Mouse (Mus musculus) brain, adult 2 months (tissue): ENCODE results near the gene Shisa7.
"Not testable (repeated sequence)": the region's sequence is repeated elsewhere in the genome, so short reads cannot be mapped to it uniquely, and the experiment has no call there.

Experiments used
- DNase-seq: peaks from one replicate; pipeline ENCODE4 v3.0.0; 2011; ENCODE audit warnings: low read depth, low spot score

Shisa7 gene

GRCm38 (mm10) chr7:4844245-4844916 is at the start of gene Shisa7:
Gene Shisa7 (minus strand): TSS chr7:4844696.
- DNase-seq, result no peak

GRCm38 (mm10) chr7:4886680-4887079 is 42.2 kb upstream of the Shisa7 start:
- DNase-seq, result no peak

- DNase-seq, result not testable (repeated sequence)
Observed at GRCm38 (mm10) chr7:4879036-4879435, 34.5 kb upstream of the Shisa7 start.

- DNase-seq, result no peak
Observed at GRCm38 (mm10) chr7:4878186-4878585, 33.7 kb upstream of the Shisa7 start.

DNA sequence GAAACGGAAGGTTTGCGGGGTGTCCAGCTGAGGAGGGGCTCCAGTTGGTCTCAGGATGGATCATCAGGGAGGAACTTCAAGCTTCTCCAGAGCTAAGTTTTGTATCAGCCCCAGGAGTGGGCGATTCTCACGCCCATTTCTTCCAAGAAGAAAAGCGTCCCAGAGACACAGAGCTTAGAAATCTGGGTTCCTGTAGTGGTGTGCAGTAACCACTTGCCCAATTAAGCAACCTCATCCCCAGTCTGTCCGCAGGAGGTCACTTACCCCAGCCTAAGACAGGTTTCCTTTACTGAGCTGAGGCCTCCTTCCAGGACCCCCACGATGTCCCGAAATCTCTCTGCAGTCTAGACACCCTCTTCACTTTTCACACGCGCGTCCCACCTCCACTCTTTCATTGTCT is 32.7 kb upstream of the Shisa7 start:
- no peak for DNase-seq

GRCm38 (mm10) chr7:4876753-4877221 is 32.3 kb upstream of the Shisa7 start, which contains the start of gene Isoc2a:
Gene Isoc2a (plus strand): TSS chr7:4877153.
- DNase-seq, result peak; percentile 99

GRCm38 (mm10) chr7:4870133-4870532 is 25.6 kb upstream of the Shisa7 start, which contains the start of gene Isoc2b:
Gene Isoc2b (minus strand): TSS chr7:4870258.
- DNase-seq, result no peak

DNA sequence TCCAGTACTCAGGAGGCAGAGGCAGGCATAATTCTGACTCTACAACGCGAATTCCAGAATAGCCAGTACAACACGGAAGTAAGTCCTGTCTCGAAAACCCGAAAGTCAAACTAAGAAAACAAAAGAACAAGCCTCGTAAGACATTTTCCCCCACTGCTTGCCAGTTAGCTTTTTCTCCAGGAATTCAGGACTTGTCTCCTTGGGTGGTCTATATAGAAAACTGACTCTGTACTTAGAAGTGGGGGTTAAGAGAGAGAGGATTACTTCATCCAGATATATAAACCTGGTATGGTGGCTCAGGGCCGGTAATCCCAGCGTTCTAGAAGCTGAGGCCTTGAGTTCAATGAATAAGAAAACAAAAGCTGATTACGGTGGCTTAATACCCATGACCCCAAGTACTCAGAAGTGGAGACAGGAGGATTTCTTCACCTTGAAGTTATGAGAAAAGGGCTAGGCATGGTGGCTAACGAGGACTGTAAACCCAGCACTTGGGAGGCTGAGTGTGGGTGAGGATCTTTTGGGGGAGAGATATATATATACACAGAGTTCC is 22.2 kb upstream of the Shisa7 start:
- peak; percentile 10 for DNase-seq

DNA sequence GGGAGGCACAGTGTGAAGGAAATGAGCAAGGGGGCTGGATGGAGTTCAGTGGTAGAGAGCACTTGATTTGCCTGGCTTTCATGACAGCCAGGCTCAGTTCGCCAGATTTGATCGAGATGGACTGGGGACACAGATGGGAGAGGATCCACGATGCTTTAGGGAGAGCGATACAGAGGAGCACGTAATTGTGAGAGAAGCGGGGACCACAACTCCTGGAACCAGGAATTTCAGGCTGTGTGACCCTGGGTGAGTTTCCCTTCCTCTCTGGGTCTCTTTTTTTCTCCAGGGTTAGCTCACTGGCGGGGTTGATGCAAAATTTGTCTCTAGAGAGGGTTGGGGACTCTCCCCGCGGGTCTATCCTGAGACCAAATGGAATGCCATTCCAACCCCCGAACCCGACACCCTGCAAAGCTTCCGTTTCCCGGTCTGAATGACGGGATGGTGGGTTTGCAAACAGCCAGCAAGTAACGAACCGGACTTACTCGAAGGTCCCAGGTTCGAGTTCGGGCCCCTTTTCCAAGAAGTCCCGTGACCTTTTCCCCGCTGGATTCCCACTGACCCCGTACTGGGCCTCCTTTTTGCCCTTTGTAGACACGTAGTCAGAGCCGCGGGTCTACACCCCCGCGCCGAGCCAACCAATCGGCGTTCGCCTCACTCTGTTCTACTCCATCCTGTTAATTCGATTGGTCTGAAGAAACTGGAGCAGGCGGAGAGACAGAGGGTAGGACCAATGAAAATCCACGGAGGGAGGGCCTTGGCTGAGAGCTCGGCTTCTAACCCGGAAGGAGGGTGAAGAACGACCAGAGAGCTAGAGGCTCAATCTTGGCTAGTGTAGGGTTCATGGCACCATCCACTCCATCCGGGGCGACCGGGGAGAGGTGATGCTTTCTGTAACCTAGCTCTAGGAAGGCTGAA is 21.3 kb upstream of the Shisa7 start:
- peak; percentile 99 for DNase-seq

DNA sequence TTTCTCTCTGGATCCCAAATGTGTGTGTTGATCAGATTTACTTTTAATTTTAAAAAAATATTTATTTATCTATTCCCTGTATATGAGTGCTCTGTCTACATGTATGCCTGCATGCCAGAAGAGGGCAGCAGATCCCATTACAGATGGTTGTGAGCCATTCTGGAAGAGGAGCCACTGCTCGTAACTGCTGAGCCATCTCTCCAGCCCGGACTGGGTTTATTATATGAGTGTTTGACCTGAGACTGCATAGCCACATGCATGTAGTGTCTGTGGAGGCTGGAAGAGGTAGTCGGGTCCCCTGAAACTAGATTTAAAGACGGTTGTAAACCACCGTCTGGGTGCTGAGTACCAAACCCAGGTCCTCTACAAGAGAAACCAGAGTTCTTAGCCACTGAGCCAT is 20.6 kb upstream of the Shisa7 start:
- peak; percentile 62 for DNase-seq

DNA sequence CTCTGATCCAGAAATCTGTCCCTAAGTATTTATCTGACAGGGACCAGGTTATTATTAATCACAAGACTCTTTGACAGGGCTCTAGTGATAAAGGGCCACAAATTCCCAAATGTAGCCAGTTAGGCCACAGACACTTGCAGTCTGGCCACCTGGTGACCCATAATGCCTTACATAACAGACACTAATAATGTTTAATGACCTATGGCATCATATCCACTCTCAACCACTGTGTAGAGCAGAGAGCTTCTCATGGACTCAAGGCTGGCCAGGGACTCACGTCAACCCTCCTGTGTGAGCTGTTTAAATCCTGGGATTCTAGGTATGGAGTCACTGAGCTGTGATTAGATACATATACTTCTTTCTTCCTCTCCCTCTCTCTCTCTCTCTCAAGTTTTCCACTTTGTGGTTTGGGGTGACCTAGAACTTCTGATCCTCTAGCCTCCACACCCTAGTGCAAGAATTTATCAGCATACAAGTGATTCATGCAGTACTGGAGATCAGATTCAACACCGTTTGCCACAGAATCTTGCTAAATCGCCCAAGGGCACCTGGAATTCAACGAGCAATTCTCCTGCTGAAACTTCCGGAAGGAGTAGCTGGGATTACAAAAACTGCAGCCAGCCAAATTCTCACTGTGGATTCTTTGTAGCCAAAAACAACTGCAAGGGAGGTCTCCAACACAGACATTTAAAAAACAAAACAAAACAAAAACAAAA is 19.8 kb upstream of the Shisa7 start:
- no peak for DNase-seq

DNA sequence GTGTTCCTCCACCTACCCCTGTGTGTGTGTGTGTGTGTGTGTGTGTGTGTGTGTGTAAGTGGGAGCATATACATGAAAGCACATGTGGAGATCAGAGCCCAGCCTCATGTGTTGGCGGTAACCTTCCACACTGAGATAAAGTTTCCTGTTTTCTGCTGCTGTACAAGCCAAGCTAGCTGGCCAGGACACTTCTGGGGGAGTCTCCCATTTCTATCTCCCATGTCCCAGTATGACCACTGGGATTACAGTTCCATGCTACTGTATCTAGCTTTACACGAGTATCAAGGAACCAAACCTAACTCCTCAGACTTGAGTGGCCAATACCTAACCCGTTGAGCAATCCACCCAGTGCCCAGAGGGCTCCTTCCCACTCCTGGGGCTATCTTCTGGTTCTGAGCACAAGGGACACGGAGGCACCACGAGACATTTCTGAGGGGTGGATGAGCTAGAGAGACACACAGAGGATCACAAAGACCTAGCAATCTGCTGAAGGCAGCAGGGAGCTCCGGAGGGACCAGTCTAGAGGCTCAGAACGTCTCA is 19.1 kb upstream of the Shisa7 start:
- no peak for DNase-seq

GRCm38 (mm10) chr7:4863041-4863440 is 18.5 kb upstream of the Shisa7 start:
- DNase-seq, result peak; percentile 72

DNA sequence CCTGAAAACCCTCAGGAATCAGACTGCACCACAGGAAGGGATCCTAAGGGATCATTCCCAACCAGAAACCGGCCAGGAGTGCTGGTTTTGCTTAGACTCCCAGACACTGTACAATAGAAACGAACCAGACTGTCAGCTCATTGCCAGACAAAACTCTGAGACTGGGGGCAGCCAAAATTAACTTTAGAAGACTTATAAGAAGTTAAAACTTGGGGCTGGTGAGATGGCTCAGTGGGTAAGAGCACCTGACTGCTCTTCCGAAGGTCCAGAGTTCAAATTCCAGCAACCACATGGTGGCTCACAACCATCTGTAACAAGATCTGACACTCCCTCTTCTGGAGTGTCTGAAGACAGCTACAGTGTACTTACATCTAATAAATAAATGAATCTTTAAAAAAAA is 16.4 kb upstream of the Shisa7 start:
- DNase-seq, result not testable (repeated sequence)

DNA sequence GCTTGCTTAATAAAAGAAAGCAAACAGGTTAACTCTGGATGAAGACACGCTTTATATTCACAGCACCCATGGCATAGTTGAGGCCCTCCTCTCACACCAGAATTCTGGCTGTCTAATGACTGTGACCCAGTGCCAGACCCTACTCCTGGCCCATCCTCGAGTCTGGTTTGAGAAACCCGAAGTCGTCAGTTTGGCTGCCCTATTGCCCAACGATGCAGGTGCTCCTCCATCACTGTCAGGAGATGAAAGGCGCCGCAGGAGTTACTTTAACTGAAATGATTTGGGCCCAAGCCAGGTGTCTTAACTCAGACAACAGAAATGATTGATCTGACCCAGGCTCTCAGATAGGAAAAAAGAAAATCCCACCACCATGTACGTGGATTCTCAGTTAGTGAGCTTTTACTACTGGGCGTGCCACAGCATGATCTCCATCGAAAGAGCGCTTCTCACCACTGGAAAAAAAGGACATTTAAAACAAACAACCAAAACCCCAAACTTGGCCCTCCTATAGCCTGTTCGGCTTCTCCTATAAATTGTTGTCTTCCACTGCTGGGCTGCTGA is 15.0 kb upstream of the Shisa7 start:
- DNase-seq, result no peak

DNA sequence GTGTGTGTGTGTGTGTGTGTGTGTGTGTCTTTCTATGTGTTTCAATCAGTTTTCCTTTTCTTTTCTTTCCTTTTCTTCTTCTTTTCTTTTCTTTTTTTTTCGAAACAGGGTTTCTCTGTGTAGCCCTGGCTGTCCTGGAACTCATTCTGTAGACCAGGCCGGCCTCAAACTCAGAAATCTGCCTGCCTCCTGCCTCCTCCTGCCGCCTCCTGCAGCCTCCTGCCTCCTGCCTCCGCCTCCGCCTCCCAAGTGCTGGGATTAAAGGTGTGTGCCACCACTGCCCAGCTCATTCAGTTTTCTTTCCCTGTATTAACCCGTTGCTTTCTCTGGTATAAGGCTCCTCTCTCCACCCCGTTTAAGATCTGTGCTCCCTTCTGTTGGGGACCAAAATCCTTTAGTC is 12.8 kb upstream of the Shisa7 start:
- no peak for DNase-seq

DNA sequence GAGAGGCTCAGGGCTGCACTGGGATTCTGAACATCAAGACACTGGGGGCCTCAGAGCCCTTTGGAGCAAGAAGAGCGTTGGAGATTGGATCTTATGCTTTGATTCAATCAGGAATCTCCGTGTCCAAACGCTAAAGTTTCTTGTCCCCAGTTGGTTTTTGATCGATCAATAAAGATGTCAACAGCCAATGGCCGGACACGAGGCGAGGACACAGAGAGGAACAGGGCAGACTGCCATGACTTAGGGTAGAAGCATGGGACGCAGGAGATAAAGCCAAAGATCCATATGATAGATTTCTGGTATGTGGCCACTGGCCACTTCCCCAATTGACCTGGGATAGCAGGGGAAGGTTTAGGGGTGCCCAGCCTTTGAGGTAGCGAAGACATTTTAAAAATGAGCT is 12.0 kb upstream of the Shisa7 start:
- DNase-seq, result no peak

DNA sequence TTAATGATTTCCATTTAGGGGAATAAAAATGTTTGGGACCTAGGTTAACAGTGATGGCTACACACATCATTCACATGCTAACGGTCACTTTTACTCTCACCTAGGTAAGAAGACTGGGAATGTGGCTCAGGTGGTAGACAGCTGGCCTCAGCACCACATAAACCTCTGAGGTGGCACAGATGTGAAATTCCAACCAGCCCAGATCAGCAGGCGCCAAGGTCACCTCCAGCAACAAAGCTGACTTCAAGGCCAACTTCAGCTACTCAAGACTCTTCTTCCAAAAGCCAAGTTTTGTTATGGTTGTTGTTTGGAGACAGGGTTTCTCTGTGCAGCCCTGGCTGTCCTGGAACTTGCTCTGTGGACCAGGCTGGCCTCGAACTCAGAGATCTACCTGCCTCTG is 9.1 kb upstream of the Shisa7 start:
- DNase-seq, result no peak

DNA sequence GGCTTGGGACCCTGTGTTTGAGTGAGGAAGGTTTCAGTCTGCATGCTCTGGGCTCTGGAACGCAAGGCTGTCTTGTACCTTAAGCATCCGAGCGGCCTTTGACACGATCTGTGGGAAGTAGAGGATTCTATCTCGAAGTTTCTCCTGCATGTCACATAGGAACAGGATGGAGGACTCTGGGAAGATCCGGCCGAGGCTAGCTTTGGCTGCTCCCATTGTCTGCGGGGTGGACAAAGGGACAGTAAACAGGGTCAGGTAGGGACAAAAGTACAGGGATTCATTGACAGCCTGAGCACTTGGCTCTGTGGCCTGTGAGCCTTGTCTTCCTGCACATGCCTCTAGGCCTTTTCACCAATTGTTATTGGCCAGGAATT is 6.8 kb upstream of the Shisa7 start:
- no peak for DNase-seq

GRCm38 (mm10) chr7:4850621-4851314 is 6.3 kb upstream of the Shisa7 start:
- DNase-seq, result no peak

GRCm38 (mm10) chr7:4849372-4849771 is 4.9 kb upstream of the Shisa7 start:
- DNase-seq, result no peak
